ENCODE assay signal across 9 mouse cellular contexts in the genomic region with DNA sequence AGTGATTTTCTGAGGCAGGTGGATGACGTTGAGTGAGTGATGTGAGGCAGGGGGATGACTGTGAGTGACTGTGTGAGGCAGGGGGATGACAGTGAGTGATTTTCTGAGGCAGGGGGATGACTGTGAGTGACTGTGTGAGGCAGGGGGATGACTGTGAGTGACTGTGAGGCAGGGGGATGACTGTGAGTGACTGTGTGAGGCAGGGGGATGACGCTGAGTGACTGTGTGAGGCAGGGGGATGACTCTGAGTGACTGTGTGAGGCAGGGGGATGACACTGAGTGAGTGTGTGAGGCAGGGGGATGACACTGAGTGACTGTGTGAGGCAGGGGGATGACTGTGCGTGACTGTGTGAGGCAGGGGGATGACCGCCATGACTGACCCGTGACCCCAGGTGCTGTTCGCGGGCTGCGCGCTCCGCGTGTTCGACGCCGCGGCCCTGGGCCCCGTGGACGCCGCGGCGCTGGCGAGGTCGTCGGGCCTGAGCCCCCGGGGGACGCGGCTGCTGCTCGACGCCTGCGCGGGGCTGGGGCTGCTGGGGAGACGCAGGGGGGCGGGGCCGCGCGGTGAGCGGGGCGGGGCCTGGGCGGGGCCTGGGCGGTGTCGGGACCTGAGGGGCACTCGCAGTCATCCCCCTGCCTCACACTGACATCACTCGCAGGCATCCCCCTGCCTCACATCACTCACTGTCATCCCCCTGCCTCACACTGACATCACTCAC. TPM values are rescaled to one million over a fixed set of nuclear protein-coding genes. Genes with fewer than 3 reads are reported as not detected.
DNase-seq lines count a peak whose midpoint lies in the region; ATAC-seq and TF ChIP-seq lines count a peak whose summit lies in the region.
"Had no signal": no experiment of that assay in that cellular context is flagged by ENCODE, and none has a peak within 500 bp of the region (broad histone marks: within the 10 kb centered on the region; RNA-seq: fewer than 3 reads in every experiment).

No protein-coding gene starts in this region.

- H3K9me3 ChIP-seq in heart, embryonic 11.5 days (replicated peaks; ENCODE audit: control insufficient read depth, low read length): peaks cover 44% of the 10 kb centered on the region
- H3K9me3 ChIP-seq in ES-Bruce4 (replicated peaks; ENCODE audit: control insufficient read depth, insufficient read depth, low read length, poor library complexity, severe bottlenecking): peaks cover 34% of the 10 kb centered on the region
- peaks cover 52% of the 10 kb centered on the region for H3K9me3 ChIP-seq in embryonic facial prominence, embryonic 14.5 days (ENCODE audit: control insufficient read depth, low read length)
- H3K9me3 ChIP-seq in limb, embryonic 12.5 days: peaks cover 55% of the 10 kb centered on the region
- H3K9me3 ChIP-seq in neural tube, embryonic 11.5 days (ENCODE audit: control insufficient read depth, low read length): peaks cover 39% of the 10 kb centered on the region

- no peak for TF ChIP-seq EP300 in ES-Bruce4 (IDR thresholded peaks at IDR 0.05; ENCODE audit: insufficient read depth, low read depth, low read length)

- TF ChIP-seq POLR2A in ES-Bruce4 (IDR thresholded peaks at IDR 0.05; ENCODE audit: insufficient read depth, low read length): no peak

- TF ChIP-seq CTCF in ES-Bruce4 (IDR thresholded peaks at IDR 0.05; ENCODE audit: low read depth, low read length): no peak

- no peaks in the 10 kb centered on the region for H3K27me3 ChIP-seq in heart, embryonic 11.5 days (ENCODE audit: control insufficient read depth, insufficient read depth, low read length)
- H3K27me3 ChIP-seq in ES-Bruce4 (ENCODE audit: control insufficient read depth, insufficient read depth, low read length, poor library complexity, severe bottlenecking): no peaks in the 10 kb centered on the region
- H3K27me3 ChIP-seq in embryonic facial prominence, embryonic 14.5 days (replicated peaks; ENCODE audit: control insufficient read depth, insufficient read depth, low read length): no peaks in the 10 kb centered on the region
- no peaks in the 10 kb centered on the region for H3K27me3 ChIP-seq in limb, embryonic 12.5 days
- no peaks in the 10 kb centered on the region for H3K27me3 ChIP-seq in neural tube, embryonic 11.5 days (ENCODE audit: control insufficient read depth, insufficient read depth, low read length)

- H3K27ac ChIP-seq in heart, embryonic 11.5 days (ENCODE audit: low read depth, low read length): no peak overlapping the region
- no peak overlapping the region for H3K27ac ChIP-seq in ES-Bruce4 (ENCODE audit: insufficient read depth, low read length)
- H3K27ac ChIP-seq in embryonic facial prominence, embryonic 14.5 days (replicated peaks; ENCODE audit: low read depth, low read length): no peak overlapping the region
- no peak overlapping the region for H3K27ac ChIP-seq in limb, embryonic 12.5 days
- no peak overlapping the region for H3K27ac ChIP-seq in neural tube, embryonic 11.5 days (ENCODE audit: low read depth, low read length)

- WGBS in heart, embryonic 11.5 days (ENCODE audit: insufficient replicate concordance): 74% methylated on average over 42 of the region's 42 CpGs
- WGBS in embryonic facial prominence, embryonic 14.5 days: 56% methylated on average over 12 of the region's 42 CpGs
- 75% methylated on average over 42 of the region's 42 CpGs for WGBS in limb, embryonic 12.5 days
- 60% methylated on average over 30 of the region's 42 CpGs for WGBS in neural tube, embryonic 11.5 days

- H3K9ac ChIP-seq in heart, embryonic 11.5 days (ENCODE audit: low read depth, low read length): no peak overlapping the region
- no peak overlapping the region for H3K9ac ChIP-seq in ES-Bruce4 (ENCODE audit: low read depth, poor library complexity, severe bottlenecking)
- no peak overlapping the region for H3K9ac ChIP-seq in embryonic facial prominence, embryonic 14.5 days (ENCODE audit: low read depth, low read length)
- H3K9ac ChIP-seq in limb, embryonic 12.5 days (replicated peaks): no peak overlapping the region
- H3K9ac ChIP-seq in neural tube, embryonic 11.5 days (ENCODE audit: low read length): no peak overlapping the region

- ATAC-seq in heart, embryonic 11.5 days (replicated peaks; ENCODE audit: insufficient number of reproducible peaks, low FRiP score, low TSS enrichment): peak; percentile 79
- ATAC-seq in embryonic facial prominence, embryonic 14.5 days (ENCODE audit: low read depth): peak; percentile 75
- ATAC-seq in limb, embryonic 12.5 days (ENCODE audit: insufficient number of reproducible peaks, insufficient read depth, low FRiP score, low TSS enrichment, low read depth): peak; percentile 81
- ATAC-seq in neural tube, embryonic 11.5 days (ENCODE audit: insufficient read depth, low FRiP score, low TSS enrichment): peak; percentile 74

- H3K4me2 ChIP-seq in heart, embryonic 11.5 days: no peak overlapping the region
- no peak overlapping the region for H3K4me2 ChIP-seq in embryonic facial prominence, embryonic 14.5 days (ENCODE audit: low read depth, low read length)
- H3K4me2 ChIP-seq in limb, embryonic 12.5 days: no peak overlapping the region
- H3K4me2 ChIP-seq in neural tube, embryonic 11.5 days (ENCODE audit: low read depth): no peak overlapping the region

- 0 out of 2 replicates have a peak, but pooled peaks cover 8% of the 10 kb centered on the region for H3K36me3 ChIP-seq in heart, embryonic 11.5 days (ENCODE audit: control insufficient read depth, insufficient read depth, low read length)
- no peaks in the 10 kb centered on the region for H3K36me3 ChIP-seq in ES-Bruce4 (ENCODE audit: control insufficient read depth, insufficient read depth, low read length, poor library complexity, severe bottlenecking)
- peaks cover 12% of the 10 kb centered on the region; the same call in 1 of the 2 replicates for H3K36me3 ChIP-seq in embryonic facial prominence, embryonic 14.5 days (ENCODE audit: control insufficient read depth, insufficient read depth, low read length)
- H3K36me3 ChIP-seq in limb, embryonic 12.5 days: peaks cover 50% of the 10 kb centered on the region
- peaks cover 5% of the 10 kb centered on the region for H3K36me3 ChIP-seq in neural tube, embryonic 11.5 days (ENCODE audit: control insufficient read depth, insufficient read depth, low read length)

- no peak overlapping the region for H3K4me3 ChIP-seq in heart, embryonic 11.5 days (ENCODE audit: low read depth, low read length)
- peak overlapping the region; percentile 8 for H3K4me3 ChIP-seq in ES-Bruce4 (ENCODE audit: low read depth, low read length)
- no peak overlapping the region for H3K4me3 ChIP-seq in embryonic facial prominence, embryonic 14.5 days (ENCODE audit: low read depth, low read length)
- H3K4me3 ChIP-seq in limb, embryonic 12.5 days (replicated peaks): no peak overlapping the region
- H3K4me3 ChIP-seq in neural tube, embryonic 11.5 days (ENCODE audit: low read depth, low read length): no peak overlapping the region

- no peaks in the 10 kb centered on the region for H3K4me1 ChIP-seq in heart, embryonic 11.5 days (ENCODE audit: control insufficient read depth, insufficient read depth, low read length)
- no peaks in the 10 kb centered on the region for H3K4me1 ChIP-seq in ES-Bruce4 (ENCODE audit: control insufficient read depth, insufficient read depth, low read length)
- no peaks in the 10 kb centered on the region for H3K4me1 ChIP-seq in embryonic facial prominence, embryonic 14.5 days (ENCODE audit: control insufficient read depth, insufficient read depth, low read length)
- H3K4me1 ChIP-seq in limb, embryonic 12.5 days (replicated peaks): no peaks in the 10 kb centered on the region
- H3K4me1 ChIP-seq in neural tube, embryonic 11.5 days (ENCODE audit: control insufficient read depth, insufficient read depth, low read length): no peaks in the 10 kb centered on the region

- no peak for DNase-seq in heart, postnatal 4 days
- no peak for DNase-seq in embryonic facial prominence, embryonic 14.5 days (ENCODE audit: low spot score)
- no peak for DNase-seq in neural tube, embryonic 11.5 days (ENCODE audit: low spot score)
- DNase-seq in layer of hippocampus, postnatal 14 days (ENCODE audit: low spot score in 2 of 2): no peak
- DNase-seq in urinary bladder, postnatal 14 days (ENCODE audit: low spot score): no peak

RNA-seq across cellular contexts. Expression of a gene that starts 0.9 kb away (rescaled TPM):
- polyA plus RNA-seq in heart, embryonic 11.5 days (2014; fragmentation: Nextera tagmentation; extraction: Ambion mirVana): not detected in 2 replicates
- total RNA-seq in heart, postnatal 4 days (2021): not detected
- polyA plus RNA-seq in ES-Bruce4 (2011; ENCODE audit: insufficient read depth, insufficient read length, low read depth, missing spikeins): not detected in 2 replicates
- polyA plus RNA-seq in embryonic facial prominence, embryonic 14.5 days (2014; fragmentation: Nextera tagmentation; extraction: Ambion mirVana): not detected in 2 replicates
- polyA plus RNA-seq in limb, embryonic 12.5 days (2016; fragmentation: Nextera tagmentation; extraction: Ambion mirVana): not detected in 2 replicates
- polyA plus RNA-seq in neural tube, embryonic 11.5 days (2014; fragmentation: Nextera tagmentation; extraction: Ambion mirVana): not detected in 2 replicates
- not detected for total RNA-seq in layer of hippocampus, postnatal 14 days (2021)
- total RNA-seq: left cerebral cortex, postnatal 10 days had no signal
